8 mouse cellular contexts compared by ENCODE assay signal in the genomic region with DNA sequence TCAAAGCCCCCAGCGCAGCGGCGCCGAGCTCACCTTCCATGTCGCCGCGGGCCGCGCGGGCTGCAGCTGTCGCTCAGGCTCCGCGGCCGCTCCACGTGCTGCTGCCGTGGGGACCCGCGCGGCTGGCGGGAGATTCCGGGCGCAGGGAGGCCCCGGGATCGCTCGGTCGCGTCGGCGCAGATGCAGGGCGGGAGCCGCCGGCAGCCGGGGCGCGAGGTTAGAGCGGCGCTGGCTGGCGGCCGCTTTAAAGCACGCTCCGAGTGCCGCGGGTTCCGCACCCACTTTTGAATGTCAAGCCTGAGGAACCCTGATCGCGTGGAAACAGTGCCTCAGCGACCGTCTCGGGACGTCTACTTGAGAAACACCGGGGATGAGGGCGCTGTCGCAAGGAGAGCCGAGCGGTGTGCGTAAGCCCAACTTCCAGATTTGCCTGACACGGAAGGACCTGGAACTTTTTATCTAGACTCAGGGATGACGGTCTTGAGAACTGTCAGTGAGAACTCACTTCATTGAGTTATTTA. TPM values are rescaled to one million over a fixed set of nuclear protein-coding genes. Genes with fewer than 3 reads are reported as not detected.
A peak's percentile ranks its signal among the peaks of the same experiment; 100 is the strongest.
DNase-seq lines count a peak whose midpoint lies in the region; ATAC-seq and TF ChIP-seq lines count a peak whose summit lies in the region.

Gene Ikzf3, minus strand, starts transcription at position 321 of the 521 bp plus-strand sequence.

- DNase-seq in A20 (ENCODE audit: low read depth, low spot score) = peak; percentile 82
- DNase-seq in ES-E14 (ENCODE audit: low read depth, low spot score) = no peak
- DNase-seq in embryonic facial prominence, embryonic 11.5 days (ENCODE audit: low spot score) = peak; percentile 60
- peak; percentile 2 for DNase-seq in heart, postnatal 25 days (ENCODE audit: low spot score)
- DNase-seq in spleen, adult 18-20 months = peak; percentile 78
- DNase-seq in MN1 (ENCODE audit: low spot score) = no peak

- H3K27me3 ChIP-seq in embryonic facial prominence, embryonic 11.5 days (ENCODE audit: control insufficient read depth, insufficient read depth, low read length) = peaks cover 31% of the 10 kb centered on the region
- H3K27me3 ChIP-seq in limb, embryonic 12.5 days = peaks cover 77% of the 10 kb centered on the region
- H3K27me3 ChIP-seq in midbrain, embryonic 12.5 days = peaks cover 83% of the 10 kb centered on the region

- peak within 1 kb of the TSS; percentile 57 for H3K9ac ChIP-seq in ES-E14 (ENCODE audit: insufficient read depth, low read depth, low read length, poor library complexity, severe bottlenecking)
- peak within 1 kb of the TSS; percentile 48 for H3K9ac ChIP-seq in embryonic facial prominence, embryonic 11.5 days (replicated peaks; ENCODE audit: low read length)
- H3K9ac ChIP-seq in limb, embryonic 12.5 days (replicated peaks) = peak within 1 kb of the TSS; percentile 57; the same call in 1 of the 2 replicates
- peak within 1 kb of the TSS; percentile 55 for H3K9ac ChIP-seq in midbrain, embryonic 12.5 days (replicated peaks)

- ATAC-seq in embryonic facial prominence, embryonic 11.5 days (replicated peaks; ENCODE audit: insufficient number of reproducible peaks, low FRiP score, low TSS enrichment, low read depth) = no peak
- no peak for ATAC-seq in limb, embryonic 12.5 days (ENCODE audit: insufficient number of reproducible peaks, insufficient read depth, low FRiP score, low TSS enrichment, low read depth)
- no peak for ATAC-seq in midbrain, embryonic 12.5 days (ENCODE audit: low FRiP score, low read depth)

- H3K4me3 ChIP-seq in ES-E14 (ENCODE audit: insufficient read depth in 1 of 2, low read depth in 1 of 2, low read length in 2 of 2, poor library complexity in 1 of 2, severe bottlenecking in 1 of 2) = peak within 1 kb of the TSS; percentile 42 to 69
- H3K4me3 ChIP-seq in embryonic facial prominence, embryonic 11.5 days (ENCODE audit: low read depth, low read length) = peak within 1 kb of the TSS; percentile 37
- H3K4me3 ChIP-seq in limb, embryonic 12.5 days (replicated peaks) = peak within 1 kb of the TSS; percentile 47
- peak within 1 kb of the TSS; percentile 47 for H3K4me3 ChIP-seq in midbrain, embryonic 12.5 days

- H3K27ac ChIP-seq in ES-E14 (ENCODE audit: insufficient read depth, low read depth, low read length, poor library complexity, severe bottlenecking) = no peak within 1 kb of the TSS
- no peak within 1 kb of the TSS for H3K27ac ChIP-seq in embryonic facial prominence, embryonic 11.5 days (replicated peaks; ENCODE audit: low read depth, low read length)
- H3K27ac ChIP-seq in limb, embryonic 12.5 days = no peak within 1 kb of the TSS
- no peak within 1 kb of the TSS for H3K27ac ChIP-seq in midbrain, embryonic 12.5 days (replicated peaks)

- 0 out of 4 replicates have a peak, but pooled peaks cover 0 to 2% of the 10 kb centered on the region in 2 experiments for H3K4me1 ChIP-seq in ES-E14 (ENCODE audit: control insufficient read depth in 2 of 2, insufficient read depth in 2 of 2, low read length in 2 of 2, poor library complexity in 1 of 2)
- no peaks in the 10 kb centered on the region for H3K4me1 ChIP-seq in embryonic facial prominence, embryonic 11.5 days (ENCODE audit: control insufficient read depth, insufficient read depth, low read length)
- peaks cover 8% of the 10 kb centered on the region for H3K4me1 ChIP-seq in limb, embryonic 12.5 days (replicated peaks)
- peaks cover 7% of the 10 kb centered on the region for H3K4me1 ChIP-seq in midbrain, embryonic 12.5 days

- intact Hi-C loops in heart, postnatal 25 days (cut with DNase I) = no loop called here

- H3K4me2 ChIP-seq in embryonic facial prominence, embryonic 11.5 days (ENCODE audit: low read depth, low read length) = peak within 1 kb of the TSS; percentile 86
- peak within 1 kb of the TSS; percentile 92 for H3K4me2 ChIP-seq in limb, embryonic 12.5 days
- peak within 1 kb of the TSS; percentile 77 for H3K4me2 ChIP-seq in midbrain, embryonic 12.5 days (replicated peaks)

- no peaks in the 10 kb centered on the region for H3K36me3 ChIP-seq in ES-E14 (ENCODE audit: control insufficient read depth, insufficient read depth, low read length, poor library complexity, severe bottlenecking)
- no peaks in the 10 kb centered on the region for H3K36me3 ChIP-seq in embryonic facial prominence, embryonic 11.5 days (replicated peaks; ENCODE audit: control insufficient read depth, insufficient read depth, low read depth, low read length)
- H3K36me3 ChIP-seq in limb, embryonic 12.5 days = no peaks in the 10 kb centered on the region
- no peaks in the 10 kb centered on the region for H3K36me3 ChIP-seq in midbrain, embryonic 12.5 days

- H3K9me3 ChIP-seq in ES-E14 (ENCODE audit: control insufficient read depth, insufficient read depth, low read depth, low read length) = no peaks in the 10 kb centered on the region
- H3K9me3 ChIP-seq in embryonic facial prominence, embryonic 11.5 days (replicated peaks; ENCODE audit: control insufficient read depth, low read length) = no peaks in the 10 kb centered on the region
- H3K9me3 ChIP-seq in limb, embryonic 12.5 days = no peaks in the 10 kb centered on the region
- no peaks in the 10 kb centered on the region for H3K9me3 ChIP-seq in midbrain, embryonic 12.5 days

- in situ Hi-C loops in ES-E14 (cut with MboI; ENCODE audit: low sequenced_read_pairs in 2 of 2, unreplicated experiment in 2 of 2) = no loop called here

- under 1% methylated on average over 58 of the region's 58 CpGs for WGBS in embryonic facial prominence, embryonic 11.5 days
- WGBS in limb, embryonic 12.5 days = 1% methylated on average over 58 of the region's 58 CpGs
- WGBS in midbrain, embryonic 12.5 days = under 1% methylated on average over 58 of the region's 58 CpGs

TF ChIP-seq in ES-E14, 5 proteins besides CTCF, POLR2A, EP300 and RAD21:
- no peak for TF ChIP-seq ZC3H11A (IDR thresholded peaks at IDR 0.05; ENCODE audit: borderline replicate concordance, low read depth, low read length)
- TF ChIP-seq MAFK (IDR thresholded peaks at IDR 0.05; ENCODE audit: insufficient read depth, low read depth, low read length) = no peak
- no peak for TF ChIP-seq HCFC1 (IDR thresholded peaks at IDR 0.05; ENCODE audit: borderline replicate concordance, insufficient read depth, low read length)
- no peak for TF ChIP-seq ZNF384 (IDR thresholded peaks at IDR 0.05; ENCODE audit: low read depth, low read length)
- no peak for TF ChIP-seq CHD2 (IDR thresholded peaks at IDR 0.05; ENCODE audit: low read depth, low read length)

RNA-seq across cellular contexts. Expression of gene Ikzf3, which starts in this region (rescaled TPM):
- 0.16 and 0.58 TPM in 2 replicates for total RNA-seq in ES-E14 (2012; rRNA removed)
- polyA plus RNA-seq in embryonic facial prominence, embryonic 11.5 days (2014; fragmentation: Nextera tagmentation; extraction: Ambion mirVana) = 0.07 TPM in 1 of 2 replicates, not detected in the other
- under 1 TPM; 0.44 to 0.61 TPM for total RNA-seq in heart, postnatal 25 days (2021)
- polyA plus RNA-seq in limb, embryonic 12.5 days (2016; fragmentation: Nextera tagmentation; extraction: Ambion mirVana) = 0.45 and 0.54 TPM in 2 replicates
- polyA plus RNA-seq in midbrain, embryonic 12.5 days (2016; fragmentation: Nextera tagmentation; extraction: Ambion mirVana) = 0.27 TPM in 1 of 2 replicates, not detected in the other

Comparison
In these comparisons a context has a peak if more than half of its experiments do, and no peak if none do; other contexts are left out.
1. Peak in DNase-seq, H3K4me3 ChIP-seq, H3K9ac ChIP-seq and H3K4me2 ChIP-seq in embryonic facial prominence, embryonic 11.5 days; RNA of the gene not detected or under 1 TPM.
2. Peak in DNase-seq in heart, postnatal 25 days; RNA of the gene not detected or under 1 TPM.
3. DNase-seq: peak in A20 (single experiment) and spleen, adult 18-20 months (2 of 2); none in ES-E14 (single experiment) and MN1 (single experiment).
4. Peak in every context shown above with its lines, with median percentiles within 50 percentile points of each other: H3K4me3 ChIP-seq, H3K9ac ChIP-seq and H3K4me2 ChIP-seq.